Mouse (Mus musculus): ENCODE measurements at regions not wholly inside any gene's neighbourhood (a gene's known extent, or its start where the extent isn't known, plus 50 kb on each side); places are given as distances from the start of the nearest gene placed in this dataset.

DNA sequence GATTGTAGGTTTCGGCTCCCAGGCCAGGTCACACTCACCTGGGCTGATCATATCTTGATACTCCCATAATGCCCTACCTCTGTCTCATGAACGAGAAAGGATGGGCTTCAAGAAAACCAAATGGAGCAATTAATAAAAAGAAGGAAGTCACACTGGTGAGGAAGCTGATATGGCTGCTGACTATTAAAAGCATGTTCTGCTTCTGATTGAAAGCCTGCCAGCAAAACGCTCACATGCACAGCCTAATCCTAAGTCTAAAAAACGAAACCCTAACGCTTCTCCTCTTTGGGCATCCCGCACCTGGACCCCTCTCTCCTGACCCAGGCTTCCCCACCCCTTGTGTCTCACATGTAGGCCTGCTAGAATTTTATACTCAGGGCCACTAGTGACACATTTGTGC is 230.8 kb upstream of the Klf4 start:
- TF ChIP-seq CTCF (IDR thresholded peaks at IDR 0.05; ENCODE audit: borderline replicate concordance, extremely low read depth, insufficient read depth, insufficient read length) (no peak), POLR2A (IDR thresholded peaks at IDR 0.05; ENCODE audit: borderline replicate concordance, extremely low read depth, insufficient read depth, insufficient read length, poor library complexity, severe bottlenecking) (no peak)

Measured in brain, embryonic 14.5 days (tissue).